Mouse (Mus musculus) heart, postnatal 0 days (tissue): Measurements from ENCODE around the gene Slc35e2. TPM values are rescaled to one million over a fixed set of nuclear protein-coding genes. Genes with fewer than 3 reads are reported as not detected.
"Not testable (repeated sequence)": the region's sequence is repeated elsewhere in the genome, so short reads cannot be mapped to it uniquely, and the experiment has no call there.

Experiments
- ATAC-seq: fragments of 200-750 bp; cut with Nextera tagmentation; 2 replicates; pipeline ENCODE4 v1.8.0; 2017; ENCODE audit warnings: low read depth, moderate number of reproducible peaks, moderate library complexity; ENCODE audit not compliant: insufficient read depth
- DNase-seq: peaks from one replicate; pipeline ENCODE4 v3.0.0-alpha.2; 2016; ENCODE audit warnings: low spot score
- H3K27ac ChIP-seq: fragments of 300-500 bp; sonication (generic); 2 replicates; pipeline ENCODE4 v1.5.1; 2014; ENCODE audit warnings: low read depth, mild to moderate bottlenecking
- H3K27me3 ChIP-seq: fragments of 300-500 bp; sonication (generic); 2 replicates; pipeline ENCODE4 v1.6.1; 2014; ENCODE audit warnings: low read length, mixed read lengths; ENCODE audit not compliant: control insufficient read depth, insufficient read depth
- H3K36me3 ChIP-seq: fragments of 300-500 bp; sonication (generic); replicated peaks from 2 replicates; pipeline ENCODE4 v1.6.1; 2014; ENCODE audit warnings: low read length, mixed read lengths; ENCODE audit not compliant: control insufficient read depth, insufficient read depth
- H3K4me1 ChIP-seq: fragments of 300-500 bp; sonication (generic); 2 replicates; pipeline ENCODE4 v1.6.1; 2014; ENCODE audit warnings: antibody characterized with exemption; ENCODE audit not compliant: control insufficient read depth, insufficient read depth
- H3K4me2 ChIP-seq: fragments of 300-500 bp; sonication (generic); 2 replicates; pipeline ENCODE4 v1.6.1; 2014; ENCODE audit warnings: low read depth, mild to moderate bottlenecking, low read length, moderate library complexity
- H3K4me3 ChIP-seq: fragments of 300-500 bp; sonication (generic); 2 replicates; pipeline ENCODE4 v1.5.1; 2014; ENCODE audit warnings: low read depth, low read length
- H3K9ac ChIP-seq: fragments of 300-500 bp; sonication (generic); replicated peaks from 2 replicates; pipeline ENCODE4 v1.6.1; 2014; ENCODE audit warnings: low read depth, low read length, mixed read lengths
- H3K9me3 ChIP-seq: fragments of 300-500 bp; sonication (generic); replicated peaks from 2 replicates; pipeline ENCODE4 v1.6.1; 2016; ENCODE audit warnings: low read length; ENCODE audit not compliant: control insufficient read depth
- CTCF ChIP-seq: IDR thresholded peaks from 2 replicates; pipeline ENCODE4 v1.5.1; 2016; ENCODE audit warnings: antibody characterized with exemption, control low read depth, low read depth
- EP300 ChIP-seq: IDR thresholded peaks from 2 replicates; pipeline ENCODE4 v1.6.1; 2016; ENCODE audit warnings: antibody characterized with exemption, low read depth
- WGBS: fragments of 180-500 bp; shearing (Covaris S2); extraction: QIAGEN DNeasy Blood & Tissue Kit; methylation state at CpG from one replicate; pipeline ENCODE4 v1.1.7; 2014; 5-methylcytosine and 5-hydroxymethylcytosine counted together
- polyA plus RNA-seq: library from polyadenylated mRNA; unstranded; fragments of >200 nt; fragmentation: Nextera tagmentation; extraction: Ambion mirVana; gene quantifications from 2 replicates; pipeline ENCODE4 v1.2.1, GENCODE M21; 2015
- total RNA-seq: library from RNA; depleted of rRNA; stranded (reverse); fragments of >200 nt; gene quantifications from 2 replicates; pipeline ENCODE4 v1.2.3, GENCODE M21; 2014; ENCODE audit warnings: low replicate concordance

The Slc35e2 gene
- total and polyA plus RNA-seq, 2 experiments from 2014 or later = 4.4 to 11.8 TPM

GRCm38 (mm10) chr4:155630267-155630666, 29.1 kb downstream of the Slc35e2 start:
- Histone ChIP-seq H3K36me3 (peaks cover 81% of the 10 kb centered on the region), H3K4me2 (no peak overlapping the region), H3K27ac (no peak overlapping the region), H3K27me3 (no peaks in the 10 kb centered on the region), H3K4me3 (no peak overlapping the region), H3K4me1 (peaks cover 4% of the 10 kb centered on the region), H3K9me3 (no peaks in the 10 kb centered on the region), H3K9ac (no peak overlapping the region)
- TF ChIP-seq EP300 = no peak
- no peak for TF ChIP-seq CTCF
- WGBS = 81% methylated on average over 6 of the region's 6 CpGs
- no peak for DNase-seq
- no peak for ATAC-seq

DNA sequence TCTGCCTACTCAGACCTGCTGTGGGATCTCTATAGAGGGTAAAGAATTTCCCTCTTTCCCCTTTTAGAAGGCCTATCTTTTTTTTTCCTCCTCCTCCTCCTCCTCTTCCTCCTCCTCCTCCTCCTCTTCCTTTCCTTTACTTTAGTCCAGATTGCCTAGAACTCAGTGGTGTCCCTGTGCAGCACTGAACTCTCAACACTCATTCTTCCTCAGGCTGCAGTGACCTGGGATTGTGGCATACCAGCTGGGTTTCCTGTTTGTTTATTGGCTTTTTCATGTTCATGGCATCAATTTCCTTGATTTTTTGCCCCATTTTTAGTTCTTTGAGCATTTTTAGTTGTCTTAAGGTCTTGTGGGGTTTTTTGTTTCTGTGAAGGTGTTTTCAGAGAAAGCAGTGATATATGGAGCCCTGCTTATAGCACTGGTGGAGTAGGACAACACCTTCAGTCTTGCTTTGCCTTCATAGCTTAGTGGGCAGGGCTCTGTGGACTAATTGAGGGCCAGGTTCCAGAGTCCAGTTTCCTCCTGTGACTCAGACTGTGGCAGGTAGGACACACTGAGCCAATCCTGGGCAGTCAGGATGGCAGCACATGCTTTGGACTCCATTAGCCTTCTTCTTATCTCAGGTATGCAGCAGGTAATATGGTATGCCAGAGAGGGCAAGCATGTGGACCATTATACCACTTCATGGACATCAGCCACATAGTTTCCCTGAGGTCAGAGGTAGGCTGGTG, 34.7 kb downstream of the Slc35e2 start:
- no peaks in the 10 kb centered on the region for H3K27me3 ChIP-seq
- DNase-seq (no peak), ATAC-seq (no peak)
- H3K4me2 ChIP-seq = no peak overlapping the region
- no peak overlapping the region for H3K4me3 ChIP-seq
- H3K4me1 ChIP-seq = no peaks in the 10 kb centered on the region
- H3K27ac ChIP-seq = no peak overlapping the region
- no peak for TF ChIP-seq EP300
- no peak for TF ChIP-seq CTCF
- peaks cover 92% of the 10 kb centered on the region for H3K36me3 ChIP-seq
- H3K9me3 ChIP-seq = no peaks in the 10 kb centered on the region
- H3K9ac ChIP-seq = no peak overlapping the region

DNA sequence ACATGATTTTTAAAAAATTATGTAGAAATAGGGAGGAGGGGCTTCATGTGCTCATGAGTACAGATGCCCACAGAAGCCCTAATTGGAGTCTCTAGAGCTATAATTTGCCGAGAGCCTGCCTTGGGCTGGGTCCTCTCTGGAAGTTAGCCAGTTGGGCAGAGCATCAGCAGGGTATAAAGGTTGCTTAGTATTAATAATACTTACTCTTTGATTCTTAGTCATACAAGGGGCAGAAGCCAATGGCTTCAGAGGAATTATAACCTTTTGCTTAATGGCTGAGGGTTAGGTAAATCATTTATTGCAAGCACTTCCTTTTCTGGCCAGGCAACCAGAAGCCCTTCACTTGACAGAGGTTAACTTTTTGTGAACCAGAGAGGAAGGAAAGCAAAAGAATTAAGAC, 42.3 kb downstream of the Slc35e2 start:
- Histone ChIP-seq H3K4me2 (no peak overlapping the region), H3K4me3 (no peak overlapping the region), H3K9me3 (no peaks in the 10 kb centered on the region), H3K36me3 (peaks cover 81% of the 10 kb centered on the region), H3K4me1 (no peaks in the 10 kb centered on the region), H3K27me3 (no peaks in the 10 kb centered on the region), H3K27ac (no peak overlapping the region), H3K9ac (no peak overlapping the region)
- ATAC-seq (no peak), DNase-seq (no peak)
- WGBS = 83% methylated on average over 1 of the region's 1 CpGs
- TF ChIP-seq CTCF = no peak
- no peak for TF ChIP-seq EP300

GRCm38 (mm10) chr4:155645308-155645707, 44.1 kb downstream of the Slc35e2 start, which contains the start of gene Gm10563:
Gm10563 (minus strand) TSS chr4:155645408.
- H3K4me2 ChIP-seq, DNase-seq, H3K4me3 ChIP-seq, H3K9me3 ChIP-seq, H3K27ac ChIP-seq, H3K27me3 ChIP-seq, ATAC-seq, H3K9ac ChIP-seq, H3K4me1 ChIP-seq: not testable (repeated sequence)
- WGBS = 93% methylated on average over 2 of the region's 2 CpGs
- peaks cover 84% of the 10 kb centered on the region for H3K36me3 ChIP-seq

DNA sequence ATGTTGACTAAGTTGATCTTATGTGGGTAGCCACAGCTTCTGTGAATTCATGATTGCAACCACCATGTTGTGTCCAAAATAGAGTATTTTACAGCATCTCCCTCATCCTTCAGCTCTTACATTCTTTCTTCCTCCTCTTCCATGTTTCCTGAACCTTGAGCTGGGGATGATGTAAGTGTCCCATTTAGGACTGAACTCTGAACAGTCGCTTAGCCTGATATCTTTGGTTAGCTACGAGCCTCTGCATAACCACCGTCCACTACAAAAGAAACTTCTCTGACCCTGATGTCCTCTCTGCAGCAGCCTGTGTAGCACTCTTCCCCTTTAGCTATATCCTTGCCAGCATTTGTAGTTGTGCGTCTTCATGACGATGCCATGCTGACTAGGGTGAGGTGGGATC, 44.5 kb downstream of the Slc35e2 start:
- Histone ChIP-seq H3K4me2 (no peak overlapping the region), H3K9me3 (no peaks in the 10 kb centered on the region), H3K4me1 (no peaks in the 10 kb centered on the region), H3K9ac (no peak overlapping the region), H3K4me3 (no peak overlapping the region), H3K27me3 (no peaks in the 10 kb centered on the region), H3K36me3 (peaks cover 84% of the 10 kb centered on the region), H3K27ac (no peak overlapping the region)
- ATAC-seq (no peak), DNase-seq (no peak)
- no peak for TF ChIP-seq EP300
- TF ChIP-seq CTCF = no peak
- 71% methylated on average over 5 of the region's 5 CpGs for WGBS

GRCm38 (mm10) chr4:155649355-155649754, 48.1 kb downstream of the Slc35e2 start:
- Histone ChIP-seq H3K36me3 (peaks cover 55% of the 10 kb centered on the region), H3K9me3 (no peaks in the 10 kb centered on the region), H3K9ac (no peak overlapping the region), H3K4me2 (no peak overlapping the region), H3K27me3 (peaks cover 14% of the 10 kb centered on the region; the same call in 1 of the 2 replicates), H3K4me1 (peaks cover 31% of the 10 kb centered on the region), H3K27ac (no peak overlapping the region), H3K4me3 (no peak overlapping the region)
- DNase-seq = no peak
- no peak for TF ChIP-seq EP300
- no peak for TF ChIP-seq CTCF
- WGBS = 88% methylated on average over 11 of the region's 11 CpGs
- ATAC-seq = no peak
